Mouse (Mus musculus) forebrain, embryonic 14.5 days (tissue): ENCODE measurements around the gene Prkar1a. TPM values are rescaled to one million over a fixed set of nuclear protein-coding genes. Genes with fewer than 3 reads are reported as not detected.

Experiments
- ATAC-seq: fragments of 200-750 bp; cut with Nextera tagmentation; 2 replicates; pipeline ENCODE4 v1.8.0; 2017; ENCODE audit warnings: mild to moderate bottlenecking, moderate library complexity
- DNase-seq: peaks from one replicate; pipeline ENCODE4 v3.0.0-alpha.2; 2015; ENCODE audit warnings: low spot score
- H3K27ac ChIP-seq: fragments of 300-500 bp; sonication (generic); 2 replicates; pipeline ENCODE4 v1.5.1; 2014; ENCODE audit warnings: low read depth, mild to moderate bottlenecking, control low read depth, low read length, moderate library complexity
- H3K27me3 ChIP-seq: fragments of 300-500 bp; sonication (generic); replicated peaks from 2 replicates; pipeline ENCODE4 v1.6.1; 2014; ENCODE audit warnings: low read length, control low read depth, mixed read lengths; ENCODE audit not compliant: control insufficient read depth, insufficient read depth
- H3K36me3 ChIP-seq: fragments of 300-500 bp; sonication (generic); 2 replicates; pipeline ENCODE4 v1.6.1; 2014; ENCODE audit warnings: low read length, control low read depth; ENCODE audit not compliant: control insufficient read depth, insufficient read depth
- H3K4me1 ChIP-seq: fragments of 300-500 bp; sonication (generic); 2 replicates; pipeline ENCODE4 v1.6.1; 2014; ENCODE audit warnings: antibody characterized with exemption, low read length, control low read depth; ENCODE audit not compliant: control insufficient read depth, insufficient read depth
- H3K4me2 ChIP-seq: fragments of 300-500 bp; sonication (generic); 2 replicates; pipeline ENCODE4 v1.6.1; 2014; ENCODE audit warnings: mild to moderate bottlenecking, control low read depth, low read length
- H3K4me3 ChIP-seq: fragments of 300-500 bp; sonication (generic); 2 replicates; pipeline ENCODE4 v1.5.1; 2014; ENCODE audit warnings: low read depth, low read length, control low read depth
- H3K9ac ChIP-seq: fragments of 300-500 bp; sonication (generic); 2 replicates; pipeline ENCODE4 v1.6.1; 2014; ENCODE audit warnings: mild to moderate bottlenecking, low read length, control low read depth, moderate library complexity
- H3K9me3 ChIP-seq: fragments of 300-500 bp; sonication (generic); replicated peaks from 2 replicates; pipeline ENCODE4 v1.6.1; 2016; ENCODE audit warnings: low read length, control low read depth, mixed read lengths; ENCODE audit not compliant: control insufficient read depth
- WGBS: fragments of 180-500 bp; shearing (Covaris S2); extraction: QIAGEN DNeasy Blood & Tissue Kit; methylation state at CpG from one replicate; pipeline ENCODE4 v1.1.7; 2014; 5-methylcytosine and 5-hydroxymethylcytosine counted together
- polyA plus RNA-seq: library from polyadenylated mRNA; unstranded; fragments of >200 nt; fragmentation: Nextera tagmentation; extraction: Ambion mirVana; gene quantifications from 2 replicates; pipeline ENCODE4 v1.2.1, GENCODE M21; 2014

The Prkar1a gene
- polyA plus RNA-seq = 504 and 551 TPM in 2 replicates

DNA sequence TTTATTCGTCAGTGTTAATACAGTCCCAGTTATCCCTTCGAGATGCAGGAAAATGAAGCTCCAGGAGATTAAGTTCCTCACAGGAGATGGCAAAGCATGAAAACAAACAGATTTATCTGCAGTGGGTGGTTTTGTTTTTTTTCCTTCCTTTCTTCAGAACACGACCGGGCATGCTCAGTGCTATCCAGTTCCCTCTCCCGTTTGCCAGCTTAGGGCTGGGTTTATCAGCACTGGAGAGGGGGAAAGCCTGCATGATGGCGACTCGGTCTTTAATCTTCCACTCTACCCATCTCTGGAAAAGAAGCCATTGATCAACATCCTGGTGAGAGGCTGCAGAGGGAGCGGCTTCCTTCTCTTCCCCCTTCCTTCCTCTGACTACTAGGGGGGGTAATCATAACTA is at the start of gene Prkar1a:
TSS of gene Prkar1a (plus strand) at position 200 of the 400 bp plus-strand sequence.
- H3K27ac ChIP-seq = peak within 1 kb of the TSS; percentile 97
- WGBS = 45% methylated on average over 8 of the region's 8 CpGs
- peak within 1 kb of the TSS; percentile 74 for H3K4me2 ChIP-seq
- no peaks in the 10 kb centered on the region for H3K27me3 ChIP-seq
- DNase-seq (peak; percentile 51), ATAC-seq (no peak)
- H3K36me3 ChIP-seq = peaks cover 7% of the 10 kb centered on the region; the same call in 1 of the 2 replicates
- H3K9me3 ChIP-seq = no peaks in the 10 kb centered on the region
- H3K4me1 ChIP-seq = peaks cover 29% of the 10 kb centered on the region
- peak within 1 kb of the TSS; percentile 97 for H3K9ac ChIP-seq
- peak within 1 kb of the TSS; percentile 91 for H3K4me3 ChIP-seq

DNA sequence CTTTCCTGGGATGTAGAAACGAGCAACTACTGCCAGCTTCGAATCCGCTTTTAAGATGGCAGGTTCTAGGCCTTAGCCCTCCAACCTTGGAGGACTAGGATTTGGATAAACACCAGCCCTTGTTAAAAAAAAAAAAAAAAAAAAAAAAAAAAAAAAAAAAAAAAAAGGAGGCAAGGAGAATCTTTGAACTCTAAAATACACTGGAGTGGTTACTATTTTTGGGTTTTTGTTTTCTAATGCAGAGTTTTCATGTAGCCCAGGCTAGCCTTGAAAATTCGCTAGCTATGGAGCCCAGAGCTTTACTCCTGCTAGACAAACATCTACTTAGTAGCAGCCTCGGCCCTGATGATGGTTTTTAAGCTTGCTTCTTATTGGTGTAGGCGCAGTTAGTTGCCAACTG is 41.6 kb upstream of the Prkar1a start:
- Histone ChIP-seq H3K27ac (no peak overlapping the region), H3K36me3 (no peaks in the 10 kb centered on the region), H3K9ac (no peak overlapping the region), H3K4me1 (peaks cover 10% of the 10 kb centered on the region; the same call in 1 of the 2 replicates), H3K9me3 (no peaks in the 10 kb centered on the region), H3K27me3 (no peaks in the 10 kb centered on the region), H3K4me3 (no peak overlapping the region), H3K4me2 (no peak overlapping the region)
- ATAC-seq = no peak
- 73% methylated on average over 6 of the region's 6 CpGs for WGBS
- no peak for DNase-seq

DNA sequence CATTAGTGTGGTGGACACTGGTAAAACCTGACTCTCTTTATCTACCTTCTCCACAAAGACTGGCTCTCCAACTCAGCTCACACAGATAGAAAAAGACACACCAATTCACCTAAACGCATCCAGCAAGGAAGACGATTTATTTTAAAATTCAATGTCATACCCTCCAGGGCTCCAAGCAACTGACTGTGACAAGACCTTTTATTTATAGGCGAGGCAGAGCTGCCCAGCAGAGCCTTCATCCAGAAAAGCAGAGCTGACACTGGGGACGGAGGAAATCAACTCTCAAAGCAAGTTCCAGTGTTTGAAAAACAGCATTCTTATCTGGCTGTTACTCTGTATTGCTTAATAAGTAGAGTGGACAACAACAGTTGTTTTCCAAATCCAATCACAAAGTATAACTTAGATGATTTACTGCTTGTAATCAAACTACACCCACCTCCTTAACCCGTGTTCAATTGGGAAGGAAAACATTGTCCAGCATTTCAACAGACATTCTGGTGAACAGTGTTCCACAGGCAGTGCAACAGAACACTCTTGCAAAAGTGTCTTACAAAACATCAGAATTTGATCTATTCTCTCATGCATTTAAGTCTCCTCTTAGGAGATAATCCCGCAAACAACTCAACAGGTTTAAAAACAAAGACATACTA is 40.1 kb upstream of the Prkar1a start:
- Histone ChIP-seq H3K4me3 (no peak overlapping the region), H3K27me3 (no peaks in the 10 kb centered on the region), H3K9ac (no peak overlapping the region), H3K36me3 (no peaks in the 10 kb centered on the region), H3K9me3 (no peaks in the 10 kb centered on the region), H3K4me1 (peaks cover 10% of the 10 kb centered on the region; the same call in 1 of the 2 replicates), H3K27ac (no peak overlapping the region), H3K4me2 (no peak overlapping the region)
- WGBS = 81% methylated on average over 6 of the region's 6 CpGs
- no peak for ATAC-seq
- DNase-seq = no peak

DNA sequence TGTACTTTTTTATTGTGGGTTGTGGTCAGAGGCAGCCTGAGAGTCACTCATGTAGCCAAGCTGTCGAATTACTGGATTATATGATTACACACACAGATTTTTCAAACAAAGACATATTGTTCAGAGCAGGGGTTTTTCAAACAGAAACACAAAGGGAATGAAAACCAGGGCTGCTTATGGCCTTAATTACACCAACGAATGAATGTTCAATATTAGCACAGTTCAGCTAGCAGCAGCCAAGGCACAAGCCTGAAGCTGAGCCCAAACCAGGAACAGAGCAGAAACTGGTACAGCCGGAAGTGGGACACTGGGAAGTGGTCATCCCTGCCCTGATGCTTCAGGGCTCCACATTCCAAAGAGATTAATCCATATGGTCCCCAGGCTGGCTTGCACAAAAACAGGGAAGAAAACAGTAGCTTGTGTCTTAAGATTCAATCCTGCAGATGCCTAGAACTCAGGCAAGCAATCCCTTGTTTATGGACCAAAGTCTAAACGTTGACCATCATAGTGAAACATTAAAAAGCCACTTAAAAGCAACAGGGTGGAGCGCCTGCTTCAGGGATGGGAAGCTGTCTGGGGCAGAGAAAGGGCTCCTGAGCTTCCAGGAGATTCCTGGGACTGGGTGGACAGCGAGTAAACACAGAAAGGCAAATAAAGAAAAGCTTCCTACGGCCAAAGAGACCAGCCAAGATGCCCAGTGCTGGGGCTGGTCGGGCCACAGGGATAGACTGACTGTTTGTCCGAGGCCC is 39.0 kb upstream of the Prkar1a start:
- DNase-seq = no peak
- WGBS = 12% methylated on average over 9 of the region's 9 CpGs
- no peaks in the 10 kb centered on the region for H3K36me3 ChIP-seq
- H3K27me3 ChIP-seq = no peaks in the 10 kb centered on the region
- H3K9ac ChIP-seq = peak overlapping the region; percentile 73
- peaks cover 10% of the 10 kb centered on the region; the same call in 1 of the 2 replicates for H3K4me1 ChIP-seq
- H3K27ac ChIP-seq = no peak overlapping the region
- peak overlapping the region; percentile 68 for H3K4me3 ChIP-seq
- no peak for ATAC-seq
- no peaks in the 10 kb centered on the region for H3K9me3 ChIP-seq
- H3K4me2 ChIP-seq = peak overlapping the region; percentile 84

DNA sequence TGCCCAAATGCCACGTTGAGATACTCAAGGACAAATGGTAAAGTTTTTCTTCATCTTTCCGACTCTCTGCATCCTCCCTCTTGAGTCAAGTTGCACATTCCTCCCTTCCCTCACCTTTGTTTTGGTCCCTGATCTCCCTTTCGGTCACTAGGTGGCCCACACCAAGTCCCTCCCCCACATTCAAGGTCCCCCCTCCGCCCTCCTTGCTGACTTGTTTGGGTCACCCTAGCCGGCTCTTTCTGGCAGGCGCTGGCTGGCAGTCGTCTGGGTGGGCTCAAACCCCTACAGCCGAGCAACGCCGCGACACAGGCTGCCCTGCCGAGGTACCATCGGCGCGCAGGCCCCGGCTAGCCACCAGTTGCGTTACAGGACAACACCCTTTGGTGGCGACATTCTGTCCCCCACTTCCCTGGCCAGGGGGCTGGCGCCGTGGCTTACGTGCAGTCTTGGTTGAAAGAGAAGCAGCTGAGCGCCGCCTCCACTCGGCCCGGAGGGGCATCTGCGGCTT is 38.4 kb upstream of the Prkar1a start:
- peak overlapping the region; percentile 73 for H3K9ac ChIP-seq
- DNase-seq = no peak
- H3K4me2 ChIP-seq = peak overlapping the region; percentile 84
- peak overlapping the region; percentile 22; the same call in 1 of the 2 replicates for H3K27ac ChIP-seq
- H3K36me3 ChIP-seq = no peaks in the 10 kb centered on the region
- no peak for ATAC-seq
- no peaks in the 10 kb centered on the region for H3K27me3 ChIP-seq
- H3K9me3 ChIP-seq = no peaks in the 10 kb centered on the region
- WGBS = 0% methylated on average over 26 of the region's 26 CpGs
- peak overlapping the region; percentile 68 for H3K4me3 ChIP-seq
- peaks cover 10% of the 10 kb centered on the region; the same call in 1 of the 2 replicates for H3K4me1 ChIP-seq

DNA sequence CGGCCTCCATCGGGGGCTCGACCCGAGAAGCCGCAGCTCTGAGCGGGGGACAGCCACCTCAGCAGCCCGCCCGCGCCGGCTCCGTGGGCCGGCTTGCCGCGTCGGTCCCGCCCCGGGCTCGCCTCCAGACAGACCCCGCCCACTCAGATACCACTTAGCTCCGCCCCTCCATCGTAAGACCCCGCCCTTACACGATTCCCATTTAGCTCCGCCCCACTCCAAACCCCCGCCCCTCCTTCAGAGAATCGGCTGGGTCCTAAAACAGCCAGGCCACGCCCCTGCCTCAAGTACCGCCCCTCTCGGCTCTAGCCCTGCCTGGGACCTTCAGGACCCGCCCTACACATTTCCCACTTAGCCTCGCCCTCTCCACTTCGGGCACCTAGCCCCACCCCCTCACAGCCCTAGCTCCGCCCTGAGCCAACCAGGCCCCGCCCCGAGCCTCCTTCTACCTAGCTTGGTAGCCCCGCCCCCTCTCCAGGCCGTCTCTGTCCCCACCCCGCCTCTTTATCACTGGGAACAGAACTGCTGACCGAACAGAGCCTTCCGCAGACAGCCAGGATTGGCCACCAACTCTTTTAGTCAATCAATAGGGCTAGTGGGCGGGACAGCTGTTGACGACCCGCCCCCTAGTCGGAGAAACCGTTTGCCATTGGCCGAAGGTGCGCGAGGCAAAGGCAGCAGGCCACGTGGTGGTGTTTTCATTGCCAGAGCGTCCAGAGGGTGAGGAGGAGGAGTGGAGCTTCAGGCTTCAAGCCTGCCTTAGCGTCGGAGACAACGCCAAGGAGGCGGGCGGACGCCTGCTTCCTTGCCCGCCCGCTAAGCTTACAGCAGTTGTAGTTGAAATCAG is 37.7 kb upstream of the Prkar1a start, which contains the start of gene Wipi1:
TSS of gene Wipi1 (minus strand) at position 665 of the 847 bp plus-strand sequence.
- WGBS = 1% methylated on average over 58 of the region's 58 CpGs
- Histone ChIP-seq H3K9me3 (no peaks in the 10 kb centered on the region), H3K9ac (peak within 1 kb of the TSS; percentile 73), H3K27ac (peak within 1 kb of the TSS; percentile 22; the same call in 1 of the 2 replicates), H3K27me3 (no peaks in the 10 kb centered on the region), H3K4me1 (peaks cover 10% of the 10 kb centered on the region; the same call in 1 of the 2 replicates), H3K4me3 (peak within 1 kb of the TSS; percentile 68), H3K4me2 (peak within 1 kb of the TSS; percentile 84), H3K36me3 (no peaks in the 10 kb centered on the region)
- ATAC-seq = peak; percentile 94
- peak; percentile 97 for DNase-seq

DNA sequence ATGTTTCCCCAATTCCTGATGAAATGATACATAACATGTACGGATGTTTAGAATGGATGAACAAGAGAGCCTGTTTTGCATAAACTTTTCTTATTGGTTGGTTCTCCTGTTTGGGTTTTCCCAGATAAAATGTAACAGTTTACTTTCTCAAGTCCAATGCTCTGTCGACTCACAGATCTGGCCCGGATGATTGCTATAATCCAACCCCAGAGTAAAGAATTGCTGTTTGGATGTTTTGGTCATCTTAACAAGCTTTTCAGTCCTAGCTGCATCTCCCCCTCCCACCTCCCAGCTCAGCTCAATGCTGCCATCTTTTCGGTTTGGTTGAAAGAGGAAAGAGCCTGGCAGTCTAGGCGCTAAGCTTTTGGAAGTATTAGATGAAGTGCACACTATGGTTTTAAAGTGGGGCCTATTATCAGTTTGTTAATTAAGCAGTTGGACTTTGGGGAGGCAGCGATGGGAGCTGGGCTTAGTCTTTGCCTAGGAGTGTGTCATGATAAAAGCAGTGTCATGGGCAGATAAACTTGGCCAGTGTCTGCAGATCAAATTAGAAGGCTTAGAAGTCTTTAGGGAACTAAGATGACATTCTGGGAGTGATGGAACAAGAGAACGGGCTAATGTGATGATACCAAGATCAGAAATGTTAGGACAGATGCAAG is 36.2 kb upstream of the Prkar1a start:
- no peak for DNase-seq

DNA sequence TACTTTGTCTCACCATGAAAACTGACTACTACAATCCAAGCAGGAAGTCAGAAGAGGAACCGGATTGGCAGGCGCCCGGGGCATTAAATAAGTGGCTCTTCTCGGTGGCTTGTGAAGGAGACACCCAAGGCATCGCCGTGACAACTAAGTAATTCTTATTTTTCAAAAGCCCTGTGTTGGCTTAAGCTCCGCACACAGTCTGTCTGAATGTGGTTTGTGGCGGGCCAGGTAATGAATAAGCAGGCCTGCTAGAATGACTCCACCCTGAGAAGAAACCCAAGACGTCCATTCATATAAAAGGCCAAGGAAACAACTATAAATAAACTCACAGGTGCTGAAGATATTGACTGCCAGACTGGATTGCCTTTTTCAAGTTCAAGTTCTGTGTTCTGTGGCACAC is 33.9 kb upstream of the Prkar1a start:
- H3K4me2 ChIP-seq = no peak overlapping the region
- no peak for DNase-seq
- WGBS = 52% methylated on average over 9 of the region's 9 CpGs
- H3K36me3 ChIP-seq = no peaks in the 10 kb centered on the region
- H3K27ac ChIP-seq = no peak overlapping the region
- ATAC-seq = no peak
- no peak overlapping the region for H3K9ac ChIP-seq
- H3K27me3 ChIP-seq = no peaks in the 10 kb centered on the region
- no peaks in the 10 kb centered on the region for H3K9me3 ChIP-seq
- H3K4me1 ChIP-seq = peaks cover 8% of the 10 kb centered on the region; the same call in 1 of the 2 replicates
- H3K4me3 ChIP-seq = no peak overlapping the region

More for the DNA sequence above, 36.2 kb upstream of the Prkar1a start:
- Histone ChIP-seq H3K9ac (no peak overlapping the region), H3K36me3 (no peaks in the 10 kb centered on the region), H3K4me1 (peaks cover 10% of the 10 kb centered on the region; the same call in 1 of the 2 replicates), H3K27ac (no peak overlapping the region), H3K27me3 (no peaks in the 10 kb centered on the region), H3K9me3 (no peaks in the 10 kb centered on the region), H3K4me2 (no peak overlapping the region), H3K4me3 (no peak overlapping the region)
- WGBS = 54% methylated on average over 7 of the region's 7 CpGs
- no peak for ATAC-seq
